Mouse (Mus musculus) cerebellum, adult 11-12 months (tissue): ENCODE results near the gene Tom1l2.

Experiments
- DNase-seq: peaks from one replicate; pipeline ENCODE4 v3.0.0; 2022

Gene Tom1l2

DNA sequence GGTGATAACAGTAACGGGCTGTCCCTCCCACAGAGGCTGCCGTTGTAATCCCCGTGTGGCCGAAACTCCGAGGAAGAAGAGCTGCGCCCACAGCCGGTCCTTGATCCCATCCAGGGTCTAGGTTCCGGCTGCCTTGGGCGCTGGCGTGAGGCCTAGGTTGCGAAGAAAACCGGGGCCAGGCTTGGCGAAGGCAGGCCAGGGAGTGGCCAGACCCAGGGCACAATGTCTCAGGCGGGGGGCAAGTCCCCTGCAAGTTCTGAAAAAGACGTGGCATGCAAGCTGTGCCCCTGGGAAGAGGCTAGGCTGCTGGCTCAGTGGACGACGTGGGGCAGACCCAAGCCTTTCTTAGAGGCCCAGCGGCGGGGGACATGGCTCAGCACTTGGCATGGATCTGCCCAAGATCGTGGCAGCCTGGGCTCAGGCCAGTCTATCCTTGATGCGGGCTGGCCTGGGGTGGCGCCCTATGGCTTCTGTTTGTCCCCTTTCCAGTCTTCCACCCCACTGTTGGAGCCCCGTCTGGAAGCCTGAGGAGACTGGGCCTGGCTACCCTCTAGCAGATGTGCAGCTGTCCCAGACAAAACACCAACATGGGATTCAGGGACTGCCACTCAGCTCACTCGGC is 154.6 kb downstream of the Tom1l2 start:
- DNase-seq, result no peak

DNA sequence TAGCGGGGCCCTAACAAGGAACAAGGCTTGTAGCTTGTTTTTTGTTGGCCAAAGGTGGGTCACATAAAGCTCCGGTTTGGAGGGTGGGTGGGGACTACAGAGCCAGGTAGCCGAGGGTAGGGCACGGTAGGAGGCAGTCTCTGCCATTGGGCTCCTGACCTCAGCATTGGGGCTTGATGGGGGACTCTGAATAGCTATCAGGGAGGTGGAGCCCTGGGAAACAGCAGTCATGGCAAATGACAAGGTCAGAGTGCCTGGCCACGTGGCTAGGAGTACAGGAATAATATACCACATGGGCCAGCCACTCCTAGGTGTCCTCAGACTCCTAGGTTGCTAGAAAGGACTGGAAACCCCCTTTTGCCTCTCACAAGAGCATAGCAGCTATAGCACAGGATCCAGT is 156.4 kb downstream of the Tom1l2 start:
- no peak for DNase-seq

DNA sequence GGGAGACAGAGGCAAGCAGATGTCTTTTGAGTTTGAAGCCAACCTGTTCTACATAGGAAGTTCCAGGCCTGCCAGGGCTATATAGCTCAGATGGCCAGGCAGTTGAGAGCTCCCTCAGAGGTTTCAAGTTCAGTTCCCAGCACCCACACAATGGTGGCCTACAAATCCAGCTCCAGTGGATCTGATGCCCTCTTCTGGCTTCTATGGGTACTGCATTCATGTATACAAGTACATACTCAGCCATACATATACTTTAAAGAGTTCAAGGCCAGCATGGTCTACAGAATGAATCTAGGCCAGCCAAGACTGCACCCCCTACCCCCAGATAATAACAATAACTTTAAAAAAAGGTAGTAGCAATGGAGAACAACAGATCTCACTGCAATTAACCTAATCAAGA is 157.6 kb downstream of the Tom1l2 start:
- no peak for DNase-seq

DNA sequence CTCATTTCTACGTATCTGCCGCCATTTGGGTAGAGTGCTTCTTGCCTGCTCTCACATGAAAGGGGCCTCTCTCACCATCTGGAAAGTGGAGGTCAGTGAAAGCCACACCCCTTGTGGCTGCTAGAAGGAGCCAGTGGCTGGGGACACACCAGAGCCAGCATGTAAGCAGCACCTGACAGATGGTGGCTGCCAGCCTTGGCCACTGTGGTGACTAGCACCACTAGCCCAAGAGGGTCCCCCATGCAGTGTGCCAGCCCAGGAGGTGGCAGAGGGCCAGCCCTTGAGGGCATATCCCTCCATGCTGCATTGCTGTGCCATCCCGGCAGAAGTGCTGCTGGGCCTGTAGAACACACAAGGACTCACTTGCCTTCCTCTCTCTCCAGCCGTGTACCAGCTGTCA is 159.1 kb downstream of the Tom1l2 start:
- no peak for DNase-seq

DNA sequence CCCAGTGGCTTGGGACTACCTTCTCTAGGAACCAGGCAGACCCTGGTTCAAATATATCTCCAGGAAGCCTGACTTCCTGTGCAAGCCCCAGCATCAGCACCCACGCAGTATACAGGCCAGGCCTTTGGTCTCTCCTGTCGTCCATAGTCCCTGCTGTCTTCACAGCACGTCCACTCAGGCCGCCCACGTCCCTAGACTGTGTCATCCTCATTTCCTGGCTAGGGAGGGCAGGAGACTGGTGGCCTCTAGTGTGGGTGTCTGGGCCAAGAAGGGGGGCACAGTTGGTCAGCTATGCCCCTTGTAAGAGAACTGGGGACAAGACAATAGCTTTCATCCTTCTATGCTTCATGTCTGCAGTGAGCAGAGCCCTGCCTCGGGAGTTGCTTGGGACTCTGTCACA is 160.2 kb downstream of the Tom1l2 start:
- no peak for DNase-seq

DNA sequence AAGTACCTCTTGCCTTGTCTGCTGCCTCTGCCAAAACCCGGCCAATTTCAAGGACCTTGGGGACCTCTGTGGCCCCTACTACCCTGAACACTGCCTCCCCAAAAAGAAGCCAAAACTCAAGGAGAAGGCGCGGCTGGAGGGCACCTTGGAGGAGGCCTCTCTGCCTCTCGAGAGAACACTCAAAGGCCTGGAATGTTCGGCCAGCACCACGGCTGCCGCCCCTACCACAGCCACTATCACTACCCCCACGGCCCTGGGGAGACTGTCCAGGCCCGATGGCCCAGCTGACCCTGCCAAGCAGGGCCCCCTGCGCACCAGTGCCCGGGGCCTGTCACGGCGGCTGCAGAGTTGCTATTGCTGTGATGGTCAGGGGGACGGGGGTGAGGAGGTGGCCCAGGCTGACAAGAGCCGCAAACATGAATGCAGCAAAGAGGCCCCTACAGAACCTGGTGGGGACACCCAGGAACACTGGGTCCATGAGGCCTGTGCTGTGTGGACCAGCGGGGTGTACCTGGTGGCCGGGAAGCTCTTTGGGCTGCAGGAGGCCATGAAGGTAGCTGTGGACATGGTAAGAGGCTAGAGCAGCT is 162.6 kb downstream of the Tom1l2 start:
- no peak for DNase-seq

DNA sequence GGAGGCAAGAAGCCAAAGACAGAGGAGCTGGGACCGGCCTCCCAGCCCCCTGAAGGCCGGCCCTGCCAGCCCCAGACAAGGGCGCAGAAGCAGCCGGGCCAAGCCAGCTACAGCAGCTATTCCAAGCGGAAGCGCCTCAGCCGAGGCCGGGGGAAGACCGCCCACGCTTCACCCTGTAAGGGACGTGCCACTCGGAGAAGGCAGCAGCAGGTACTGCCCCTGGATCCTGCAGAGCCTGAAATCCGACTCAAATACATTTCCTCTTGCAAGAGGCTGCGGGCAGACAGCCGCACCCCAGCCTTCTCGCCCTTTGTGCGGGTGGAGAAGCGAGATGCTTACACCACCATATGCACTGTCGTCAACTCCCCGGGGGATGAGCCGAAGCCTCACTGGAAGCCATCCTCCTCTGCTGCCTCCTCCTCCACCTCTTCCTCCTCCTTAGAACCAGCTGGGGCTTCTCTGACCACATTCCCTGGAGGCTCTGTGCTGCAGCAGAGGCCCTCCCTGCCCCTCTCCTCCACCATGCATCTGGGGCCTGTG is 163.1 kb downstream of the Tom1l2 start:
- DNase-seq, result peak; percentile 38

DNA sequence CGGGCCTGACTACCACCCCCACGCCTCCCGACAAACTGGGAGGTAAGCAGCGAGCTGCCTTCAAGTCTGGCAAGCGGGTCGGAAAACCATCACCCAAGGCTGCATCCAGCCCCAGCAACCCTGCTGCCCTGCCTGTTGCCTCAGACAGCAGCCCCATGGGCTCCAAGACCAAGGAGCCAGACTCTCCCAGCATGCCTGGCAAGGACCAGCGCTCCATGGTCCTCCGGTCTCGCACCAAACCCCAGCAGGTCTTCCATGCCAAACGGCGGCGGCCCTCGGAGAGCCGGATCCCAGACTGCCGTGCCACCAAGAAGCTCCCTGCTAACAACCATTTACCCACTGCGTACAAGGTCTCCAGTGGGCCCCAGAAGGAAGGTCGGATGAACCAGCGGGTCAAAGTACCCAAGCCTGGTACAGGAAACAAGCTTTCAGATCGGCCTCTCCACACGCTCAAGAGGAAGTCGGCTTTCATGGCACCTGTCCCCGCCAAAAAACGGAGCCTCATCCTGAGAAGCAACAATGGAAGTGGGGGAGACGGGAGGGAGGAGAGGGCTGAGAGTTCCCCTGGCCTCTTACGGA is 164.3 kb downstream of the Tom1l2 start:
- peak; percentile 42 for DNase-seq

DNA sequence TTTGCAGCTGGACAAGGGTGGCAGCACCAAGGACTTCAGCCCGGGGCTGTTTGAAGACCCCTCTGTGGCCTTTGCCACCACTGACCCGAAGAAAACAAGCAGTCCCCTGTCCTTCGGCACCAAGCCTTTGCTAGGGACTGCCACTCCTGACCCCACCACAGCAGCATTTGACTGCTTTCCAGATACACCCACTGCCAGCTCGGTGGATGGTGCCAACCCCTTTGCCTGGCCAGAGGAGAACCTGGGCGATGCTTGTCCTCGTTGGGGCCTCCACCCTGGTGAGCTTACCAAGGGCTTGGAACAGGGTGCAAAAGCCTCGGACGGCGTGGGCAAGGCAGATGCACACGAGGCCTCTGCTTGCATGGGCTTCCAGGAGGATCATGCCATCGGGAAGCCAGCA is 165.6 kb downstream of the Tom1l2 start:
- peak; percentile 48 for DNase-seq

DNA sequence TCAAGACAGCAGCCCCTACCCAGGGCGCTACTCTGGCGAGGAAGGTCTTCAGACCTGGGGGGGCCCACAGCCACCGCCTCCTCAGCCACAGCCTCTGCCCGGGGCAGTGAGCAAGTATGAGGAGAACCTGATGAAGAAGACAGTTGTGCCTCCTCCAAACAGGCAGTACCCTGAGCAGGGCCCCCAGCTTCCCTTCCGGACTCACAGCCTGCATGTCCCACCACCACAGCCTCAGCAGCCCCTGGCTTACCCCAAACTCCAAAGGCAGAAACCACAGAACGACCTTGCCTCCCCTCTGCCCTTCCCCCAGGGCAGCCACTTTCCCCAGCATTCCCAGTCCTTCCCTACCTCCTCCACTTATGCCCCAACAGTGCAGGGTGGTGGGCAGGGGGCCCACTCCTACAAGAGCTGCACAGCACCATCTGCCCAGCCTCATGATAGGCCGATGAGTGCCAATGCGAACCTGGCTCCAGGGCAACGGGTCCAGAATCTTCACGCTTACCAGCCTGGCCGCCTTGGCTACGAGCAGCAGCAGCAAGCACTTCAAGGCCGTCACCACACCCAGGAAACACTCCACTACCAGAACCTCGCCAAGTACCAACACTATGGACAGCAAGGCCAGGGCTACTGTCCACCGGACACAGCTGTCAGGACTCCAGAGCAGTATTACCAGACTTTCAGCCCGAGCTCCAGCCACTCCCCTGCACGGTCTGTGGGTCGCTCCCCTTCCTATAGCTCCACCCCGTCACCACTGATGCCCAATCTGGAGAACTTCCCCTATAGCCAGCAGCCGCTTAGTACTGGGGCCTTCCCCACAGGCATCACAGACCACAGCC is 167.1 kb downstream of the Tom1l2 start:
- peak; percentile 79 for DNase-seq

DNA sequence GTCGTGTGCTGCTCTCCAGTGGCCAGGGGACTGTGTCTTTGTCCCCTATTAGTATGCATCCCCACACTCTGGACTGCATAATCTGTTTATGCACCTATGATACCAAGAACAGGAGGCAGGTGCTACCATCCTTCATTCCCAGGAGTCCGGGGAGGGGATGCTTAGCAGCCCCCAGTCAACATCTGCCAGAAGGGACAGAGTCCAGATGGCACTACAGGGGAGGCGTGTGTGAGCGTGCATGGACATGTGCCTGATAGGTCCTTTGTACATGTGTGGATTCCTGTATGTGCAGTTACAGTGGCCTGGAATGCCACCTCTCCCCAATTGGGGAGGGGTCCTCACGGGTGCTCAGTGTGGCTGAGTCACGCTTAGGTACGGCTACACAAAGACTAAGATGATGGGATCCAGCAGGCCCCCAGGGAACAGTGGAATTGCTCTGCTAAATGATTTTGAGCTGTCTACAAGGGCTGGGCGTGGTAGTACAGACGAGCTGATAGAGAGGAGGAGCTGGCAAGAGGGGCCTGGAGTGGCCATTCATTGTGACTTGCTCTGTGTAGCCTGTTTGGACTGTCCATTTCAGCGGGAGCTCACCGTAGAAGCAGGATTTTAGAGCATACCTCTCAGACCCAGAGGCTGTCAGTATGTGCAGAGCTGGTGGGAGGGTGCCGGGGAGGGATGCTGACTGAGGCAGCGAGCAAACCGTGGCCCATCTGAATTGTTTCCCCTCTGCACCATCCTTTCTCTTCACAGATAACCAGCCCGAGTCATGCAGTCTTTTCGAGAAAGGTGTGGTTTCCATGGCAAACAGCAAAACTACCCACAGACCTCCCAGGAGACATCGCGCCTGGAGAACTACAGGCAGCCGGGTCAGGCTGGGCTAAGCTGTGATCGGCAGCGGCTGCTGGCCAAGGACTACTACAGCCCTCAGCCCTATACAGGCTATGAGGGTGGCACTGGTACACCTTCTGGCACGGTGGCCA is 168.1 kb downstream of the Tom1l2 start:
- DNase-seq, result peak; percentile 42

DNA sequence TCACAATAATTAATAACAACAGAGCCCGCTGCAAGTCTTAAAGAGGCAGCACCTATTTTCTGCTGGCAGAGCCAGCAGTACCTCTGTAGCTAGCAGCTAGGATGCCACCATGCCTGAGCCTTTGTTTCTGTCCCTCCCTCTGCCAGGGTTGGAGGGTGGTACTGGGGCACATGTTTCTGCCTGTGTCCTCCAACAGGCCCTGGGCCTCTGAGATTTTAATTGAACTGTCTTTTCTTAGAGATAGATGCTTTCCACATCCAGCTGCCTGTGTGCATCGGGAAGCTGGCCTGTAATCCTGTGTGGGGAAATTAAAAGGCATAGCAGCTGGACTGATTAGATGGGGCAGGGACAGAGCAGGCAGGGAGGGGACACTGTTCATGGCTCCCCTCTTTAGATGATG is 170.0 kb downstream of the Tom1l2 start:
- no peak for DNase-seq

DNA sequence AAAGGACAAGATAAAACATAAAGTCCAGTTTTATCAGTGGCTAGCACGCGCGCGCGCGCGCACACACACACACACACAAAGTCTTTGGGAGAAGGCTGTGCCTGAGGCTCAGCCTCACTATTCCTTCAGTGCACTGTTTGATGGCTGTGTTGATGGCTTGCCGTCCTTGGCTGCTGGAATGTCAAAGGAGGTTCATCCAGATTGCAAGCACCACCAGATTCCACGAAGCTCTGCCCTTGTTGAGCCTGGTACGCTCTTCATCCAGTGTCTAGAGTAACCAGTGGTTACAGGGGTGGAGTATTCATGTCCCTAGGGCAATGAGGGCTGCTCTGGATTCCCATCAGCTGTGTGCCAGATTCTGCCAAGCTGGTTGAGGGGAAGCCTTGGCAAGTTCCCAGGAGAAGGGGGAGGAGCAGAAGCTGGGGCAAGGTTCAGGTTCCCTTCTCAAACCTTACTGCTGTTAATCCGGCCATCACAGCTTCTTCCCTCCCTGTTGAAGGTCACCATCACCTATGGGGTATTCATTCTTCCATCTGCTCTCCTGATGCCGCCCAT is 170.5 kb downstream of the Tom1l2 start:
- DNase-seq, result peak; percentile 44

DNA sequence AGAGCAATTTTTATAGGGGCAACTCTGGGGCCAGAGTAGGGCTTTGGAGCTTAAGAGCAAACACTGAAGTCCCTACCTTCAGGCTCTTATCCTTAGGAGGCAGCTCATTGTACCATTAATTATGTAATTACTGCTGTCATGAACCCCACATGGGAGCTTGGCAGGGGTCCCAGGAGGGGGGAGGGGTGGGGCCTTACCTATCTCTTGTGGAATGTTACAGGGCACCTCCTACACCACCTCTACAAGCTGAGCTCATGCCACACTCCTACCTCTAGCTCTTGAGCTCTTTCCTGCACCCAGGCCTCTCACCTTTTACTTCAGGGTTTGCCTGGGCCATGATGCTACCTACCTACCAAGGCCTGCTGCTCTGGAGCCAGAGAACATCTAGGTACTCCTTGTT is 174.2 kb downstream of the Tom1l2 start:
- DNase-seq, result peak; percentile 73

DNA sequence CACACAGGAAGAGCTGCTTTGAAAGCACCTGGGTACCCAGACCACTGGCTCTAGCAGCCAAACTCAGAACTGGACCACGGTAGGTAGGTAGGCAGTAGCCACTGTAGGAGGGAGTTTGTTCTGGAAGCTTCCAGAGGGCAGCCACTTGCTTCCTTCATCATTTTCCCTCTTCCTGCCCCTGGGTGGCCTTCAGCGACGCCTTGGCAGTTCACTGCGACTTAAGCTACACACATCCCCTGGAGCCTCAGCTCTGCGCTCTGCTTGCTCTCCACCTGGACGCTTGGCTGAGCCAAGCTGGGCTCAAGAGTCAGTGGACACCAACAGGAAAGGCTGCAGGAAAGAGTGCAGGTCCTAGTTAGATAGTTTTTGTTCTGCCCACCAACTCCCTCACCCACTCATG is 174.7 kb downstream of the Tom1l2 start:
- DNase-seq, result peak; percentile 49

DNA sequence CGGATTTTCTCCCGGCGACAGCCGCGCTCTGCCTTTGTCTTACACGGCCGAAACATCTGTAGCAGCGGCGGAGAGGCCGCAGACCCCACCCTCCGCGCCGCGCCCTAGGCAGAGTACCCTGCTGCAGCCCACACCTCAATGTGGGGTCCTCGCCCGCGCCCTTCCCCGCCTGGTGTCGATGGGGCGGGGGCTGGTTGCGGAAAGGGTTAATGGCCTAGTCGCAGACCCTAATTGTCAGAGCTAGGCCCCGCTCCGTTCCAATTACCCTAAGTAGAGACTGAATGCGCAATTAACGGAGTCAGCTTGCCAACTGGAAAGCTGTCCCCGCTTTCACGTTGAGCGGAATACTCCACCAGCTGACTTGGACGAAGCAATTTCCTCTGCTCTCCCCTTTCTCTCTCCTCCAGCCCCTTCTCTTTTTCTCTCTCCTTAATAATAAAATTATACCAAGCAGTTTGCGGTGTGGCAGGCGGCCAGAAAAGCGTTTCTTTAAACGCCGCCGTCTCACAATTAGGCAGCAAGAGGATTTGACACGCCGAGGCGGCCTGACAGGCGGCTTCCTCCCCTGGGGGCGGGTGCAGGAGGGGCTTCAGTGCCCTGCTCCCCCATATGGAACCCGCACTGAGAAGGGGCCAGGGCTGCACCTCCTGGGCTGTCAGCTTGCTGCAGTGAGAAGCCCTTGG is 175.6 kb downstream of the Tom1l2 start:
- peak; percentile 74 for DNase-seq
